Mouse (Mus musculus) left cerebral cortex, postnatal 10 days (tissue): ENCODE data around the gene Chd1l. TPM values are rescaled to one million over a fixed set of nuclear protein-coding genes. Genes with fewer than 3 reads are reported as not detected.
A peak's percentile ranks its signal among the peaks of the same experiment; 100 is the strongest.

Source experiments
- DNase-seq, 2 experiments: peaks; one replicate each; pipeline ENCODE4 v3.0.0; 2021 to 2022; ENCODE audit warnings: low spot score in 2 of 2, mixed read lengths in 1 of 2; ENCODE audit errors: extremely low spot score in 1 of 2
- intact Hi-C: fragments of 180-260 bp; cut with DNase I; formaldehyde crosslinking; loops from one replicate; pipeline ENCODE4 v1.15.1; 2025
- total RNA-seq, 2 experiments: library from RNA; stranded (reverse); gene quantifications; 2 replicates each; pipeline ENCODE4 v1.2.3; 2021

Gene Chd1l
- total RNA-seq, 2 experiments from 2014 or later = 8.9 to 9.1 TPM

- intact Hi-C loops = no loop called here
Measured at GRCm38 (mm10) chr3:97627893-97628292, 17.9 kb upstream of the Chd1l start.

GRCm38 (mm10) chr3:97624611-97625010 is 14.6 kb upstream of the Chd1l start:
- DNase-seq = no peak
- intact Hi-C loops = no loop called here

More at GRCm38 (mm10) chr3:97627893-97628292, 17.9 kb upstream of the Chd1l start:
- DNase-seq = no peak

- DNase-seq = no peak
- intact Hi-C loops = no loop called here
Measured at GRCm38 (mm10) chr3:97620657-97621056, 10.7 kb upstream of the Chd1l start.

- no peak for DNase-seq
- intact Hi-C loops = no loop called here
Measured at GRCm38 (mm10) chr3:97617899-97618298, 7.9 kb upstream of the Chd1l start.

GRCm38 (mm10) chr3:97617091-97617825 is 7.3 kb upstream of the Chd1l start:
- intact Hi-C loops = no loop called here
- no peak for DNase-seq

GRCm38 (mm10) chr3:97615933-97616332 is 5.9 kb upstream of the Chd1l start:
- DNase-seq = no peak
- intact Hi-C loops = no loop called here

GRCm38 (mm10) chr3:97615154-97615553 is 5.2 kb upstream of the Chd1l start:
- intact Hi-C loops = no loop called here
- DNase-seq = no peak

GRCm38 (mm10) chr3:97611021-97611420 is 1.0 kb upstream of the Chd1l start:
- DNase-seq = no peak
- intact Hi-C loops = loop anchor here (5.0 kb wide), 1 partner anchor 46 kb away; the partner anchor contains the start of gene Prkab2

- DNase-seq = no peak
Measured at GRCm38 (mm10) chr3:97609201-97609844, 680 bp downstream of the Chd1l start.

GRCm38 (mm10) chr3:97600050-97600832 is 9.8 kb downstream of the Chd1l start:
- no peak for DNase-seq
- intact Hi-C loops = no loop called here

More at GRCm38 (mm10) chr3:97609201-97609844, 680 bp downstream of the Chd1l start:
- intact Hi-C loops = no loop called here

- no peak for DNase-seq
- intact Hi-C loops = no loop called here
Measured at GRCm38 (mm10) chr3:97596796-97597195, 13.2 kb downstream of the Chd1l start.

- intact Hi-C loops = no loop called here
- DNase-seq = no peak
Measured at GRCm38 (mm10) chr3:97595066-97595465, 14.9 kb downstream of the Chd1l start.

GRCm38 (mm10) chr3:97594140-97594539 is 15.9 kb downstream of the Chd1l start:
- DNase-seq = no peak
- intact Hi-C loops = no loop called here

- intact Hi-C loops = no loop called here
- DNase-seq = no peak
Measured at GRCm38 (mm10) chr3:97593089-97593488, 16.9 kb downstream of the Chd1l start.

GRCm38 (mm10) chr3:97590699-97591098 is 19.3 kb downstream of the Chd1l start:
- intact Hi-C loops = no loop called here
- DNase-seq = no peak

GRCm38 (mm10) chr3:97587656-97588055 is 22.3 kb downstream of the Chd1l start:
- intact Hi-C loops = loop anchor here (5.0 kb wide), 2 partner anchors 195 to 400 kb away; no protein-coding TSS in a partner anchor
- DNase-seq = no peak

GRCm38 (mm10) chr3:97585383-97586160 is 24.4 kb downstream of the Chd1l start:
- intact Hi-C loops = loop anchor here (2.0 to 5.0 kb wide), 3 partner anchors 193 to 649 kb away; no protein-coding TSS in a partner anchor
- DNase-seq = peak; percentile 80 to 86

GRCm38 (mm10) chr3:97573807-97574206 is 36.2 kb downstream of the Chd1l start:
- DNase-seq = no peak
- intact Hi-C loops = no loop called here

- DNase-seq = no peak
- intact Hi-C loops = no loop called here
Measured at GRCm38 (mm10) chr3:97564588-97564987, 45.4 kb downstream of the Chd1l start.
